Mouse (Mus musculus) liver, adult 2 months (tissue): ENCODE data around the gene Tmem238l. TPM values are rescaled to one million over a fixed set of nuclear protein-coding genes. Genes with fewer than 3 reads are reported as not detected.

Source experiments
- DNase-seq: peaks from one replicate; pipeline ENCODE4 v3.0.0-alpha.2; 2011; ENCODE audit warnings: low read depth, low spot score; ENCODE audit errors: extremely low read depth
- H3K27ac ChIP-seq: fragments of 200-500 bp; replicated peaks from 2 replicates; pipeline ENCODE4 v1.5.1; 2012; ENCODE audit warnings: low read depth, mild to moderate bottlenecking, control low read depth, inconsistent platforms, low read length; ENCODE audit not compliant: insufficient read depth
- H3K27me3 ChIP-seq: fragments of 200-500 bp; 2 replicates; pipeline ENCODE4 v1.6.1; 2012; ENCODE audit warnings: mild to moderate bottlenecking, moderate library complexity, low read length, inconsistent platforms; ENCODE audit not compliant: control insufficient read depth, insufficient read depth
- H3K36me3 ChIP-seq: fragments of 200-500 bp; 2 replicates; pipeline ENCODE4 v1.6.1; 2012; ENCODE audit warnings: low read length, inconsistent platforms; ENCODE audit not compliant: control insufficient read depth, insufficient read depth
- H3K4me1 ChIP-seq: fragments of 200-500 bp; 2 replicates; pipeline ENCODE4 v1.6.1; 2011; ENCODE audit warnings: low read length; ENCODE audit not compliant: control insufficient read depth, insufficient read depth
- H3K4me3 ChIP-seq: fragments of 200-500 bp; 2 replicates; pipeline ENCODE4 v1.5.1; 2011; ENCODE audit warnings: low read depth, mild to moderate bottlenecking, control low read depth, low read length, moderate library complexity; ENCODE audit not compliant: insufficient read depth
- H3K79me2 ChIP-seq: fragments of 200-500 bp; 2 replicates; pipeline ENCODE4 v1.6.1; 2012; ENCODE audit warnings: inconsistent platforms, mild to moderate bottlenecking, low read length, moderate library complexity; ENCODE audit not compliant: control insufficient read depth, insufficient read depth
- H3K9ac ChIP-seq: fragments of 200-500 bp; 2 replicates; pipeline ENCODE4 v1.6.1; 2012; ENCODE audit warnings: low read depth, mild to moderate bottlenecking, control low read depth, inconsistent platforms, low read length
- CTCF ChIP-seq: fragments of 200-500 bp; IDR thresholded peaks from 2 replicates; pipeline ENCODE4 v1.5.1; 2011; ENCODE audit warnings: low read depth, low read length, control low read depth
- POLR2A ChIP-seq: fragments of 200-500 bp; IDR thresholded peaks from 2 replicates; pipeline ENCODE4 v1.6.1; 2011; ENCODE audit warnings: low read length, control low read depth; ENCODE audit not compliant: insufficient read depth; ENCODE audit errors: extremely low read depth
- WGBS: fragments of 180-500 bp; shearing (Covaris S2); methylation state at CpG from one replicate; pipeline ENCODE4 v1.1.7; 2018; 5-methylcytosine and 5-hydroxymethylcytosine counted together
- polyA plus RNA-seq: library from polyadenylated mRNA; depleted of rRNA; stranded (reverse); fragments of >200 nt; gene quantifications from 2 replicates; pipeline ENCODE4 v1.2.3, GENCODE M21; 2012
- total RNA-seq: library from RNA; depleted of rRNA; stranded (reverse); fragments of >200 nt; gene quantifications from 2 replicates; pipeline ENCODE4 v1.2.3, GENCODE M21; 2014

The Tmem238l gene
- total and polyA plus RNA-seq, 2 experiments: not detected

GRCm38 (mm10) chr11:66928311-66928710, 28.1 kb upstream of the Tmem238l start:
- Histone ChIP-seq H3K4me3 (no peak overlapping the region), H3K4me1 (no peaks in the 10 kb centered on the region), H3K36me3 (no peaks in the 10 kb centered on the region), H3K27me3 (no peaks in the 10 kb centered on the region), H3K27ac (no peak overlapping the region), H3K9ac (no peak overlapping the region), H3K79me2 (no peaks in the 10 kb centered on the region)
- DNase-seq: no peak
- 60% methylated on average over 3 of the region's 3 CpGs for WGBS
- no peak for TF ChIP-seq CTCF
- no peak for TF ChIP-seq POLR2A

- TF ChIP-seq CTCF (no peak), POLR2A (no peak)
- no peak overlapping the region for H3K4me3 ChIP-seq
- H3K9ac ChIP-seq: no peak overlapping the region
- H3K27ac ChIP-seq: no peak overlapping the region
- WGBS: 83% methylated on average over 9 of the region's 9 CpGs
- H3K36me3 ChIP-seq: no peaks in the 10 kb centered on the region
- H3K79me2 ChIP-seq: no peaks in the 10 kb centered on the region
- no peak for DNase-seq
- peaks cover 4% of the 10 kb centered on the region; the same call in 1 of the 2 replicates for H3K4me1 ChIP-seq
- no peaks in the 10 kb centered on the region for H3K27me3 ChIP-seq
These were observed 23.4 kb upstream of the Tmem238l start for GRCm38 (mm10) chr11:66932827-66933599.

- Histone ChIP-seq H3K27ac (no peak overlapping the region), H3K79me2 (no peaks in the 10 kb centered on the region), H3K4me1 (peaks cover 4% of the 10 kb centered on the region; the same call in 1 of the 2 replicates), H3K27me3 (no peaks in the 10 kb centered on the region), H3K9ac (no peak overlapping the region), H3K4me3 (no peak overlapping the region), H3K36me3 (no peaks in the 10 kb centered on the region)
- WGBS: 31% methylated on average over 7 of the region's 7 CpGs
- no peak for TF ChIP-seq POLR2A
- TF ChIP-seq CTCF: no peak
- DNase-seq: peak; percentile 87
These were observed 21.8 kb upstream of the Tmem238l start for GRCm38 (mm10) chr11:66934428-66935173.

- 79% methylated on average over 5 of the region's 5 CpGs for WGBS
- no peak overlapping the region for H3K27ac ChIP-seq
- TF ChIP-seq POLR2A (no peak), CTCF (no peak)
These were observed 14.4 kb upstream of the Tmem238l start for GRCm38 (mm10) chr11:66942011-66942410.

GRCm38 (mm10) chr11:66945224-66945767, 11.1 kb upstream of the Tmem238l start:
- Histone ChIP-seq H3K27me3 (no peaks in the 10 kb centered on the region), H3K36me3 (no peaks in the 10 kb centered on the region), H3K4me3 (no peak overlapping the region), H3K27ac (no peak overlapping the region), H3K4me1 (no peaks in the 10 kb centered on the region), H3K9ac (no peak overlapping the region), H3K79me2 (no peaks in the 10 kb centered on the region)
- 60% methylated on average over 2 of the region's 2 CpGs for WGBS
- no peak for DNase-seq
- TF ChIP-seq CTCF (no peak), POLR2A (no peak)

More at GRCm38 (mm10) chr11:66942011-66942410, 14.4 kb upstream of the Tmem238l start:
- no peaks in the 10 kb centered on the region for H3K36me3 ChIP-seq
- no peaks in the 10 kb centered on the region for H3K4me1 ChIP-seq
- no peak overlapping the region for H3K4me3 ChIP-seq
- no peak overlapping the region for H3K9ac ChIP-seq
- H3K79me2 ChIP-seq: no peaks in the 10 kb centered on the region
- no peaks in the 10 kb centered on the region for H3K27me3 ChIP-seq
- DNase-seq: no peak

- no peaks in the 10 kb centered on the region for H3K79me2 ChIP-seq
- no peak for TF ChIP-seq POLR2A
- no peak for TF ChIP-seq CTCF
- H3K36me3 ChIP-seq: no peaks in the 10 kb centered on the region
- WGBS: 47% methylated on average over 6 of the region's 6 CpGs
- DNase-seq: no peak
- H3K27ac ChIP-seq: no peak overlapping the region
- no peaks in the 10 kb centered on the region for H3K27me3 ChIP-seq
- no peaks in the 10 kb centered on the region for H3K4me1 ChIP-seq
- no peak overlapping the region for H3K4me3 ChIP-seq
- no peak overlapping the region for H3K9ac ChIP-seq
These were observed 9.9 kb upstream of the Tmem238l start for GRCm38 (mm10) chr11:66946521-66946920.
